Mouse (Mus musculus): Measurements from ENCODE around the gene Zfp319.
A peak's percentile ranks its signal among the peaks of the same experiment; 100 is the strongest.

Gene Zfp319

DNA sequence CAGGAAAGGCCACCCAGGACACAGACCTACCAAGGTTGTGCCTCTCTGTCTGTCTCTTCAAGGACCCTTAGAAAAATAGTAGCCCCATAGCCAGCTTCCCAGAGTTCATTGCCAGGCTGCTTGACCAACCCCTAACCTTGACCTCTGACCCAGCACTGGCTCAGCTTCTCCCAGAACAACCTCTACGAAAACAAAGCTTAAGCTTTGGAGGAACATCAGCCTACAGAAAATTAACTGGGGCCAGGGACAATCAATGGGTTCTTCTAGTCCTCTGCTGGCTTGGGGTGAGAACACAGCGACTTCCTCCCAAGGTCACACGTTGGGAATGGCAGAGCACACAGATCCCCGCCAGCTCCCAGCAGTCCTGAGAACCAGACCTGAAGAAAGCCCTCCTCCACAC is 26.2 kb downstream of the Zfp319 start:
- DNase-seq: no peak

- peak; percentile 68 for DNase-seq
These were observed 29.3 kb downstream of the Zfp319 start for GRCm38 (mm10) chr8:95302410-95302809.

GRCm38 (mm10) chr8:95293891-95294290 is 37.9 kb downstream of the Zfp319 start:
- peak; percentile 65 for DNase-seq

DNA sequence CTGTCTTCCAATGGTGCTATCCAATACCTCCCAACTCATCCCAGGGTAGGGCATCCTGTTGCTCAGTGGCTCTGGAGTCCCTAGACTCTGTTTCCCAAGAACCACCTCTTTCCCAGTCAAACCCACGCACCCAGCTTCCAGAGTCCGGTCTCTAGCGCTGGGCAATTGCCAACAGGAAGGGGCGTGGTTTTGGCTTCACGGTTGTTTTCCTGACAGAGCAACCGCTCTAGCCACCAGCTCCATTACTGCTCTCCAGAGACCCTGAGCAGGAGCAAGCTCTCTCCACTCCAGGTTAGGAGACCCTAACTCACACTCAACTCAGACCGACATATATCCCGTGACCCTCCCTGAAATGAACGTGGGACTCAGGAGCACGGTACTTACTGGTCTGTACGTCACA is 38.6 kb downstream of the Zfp319 start:
- DNase-seq: peak; percentile 95

DNA sequence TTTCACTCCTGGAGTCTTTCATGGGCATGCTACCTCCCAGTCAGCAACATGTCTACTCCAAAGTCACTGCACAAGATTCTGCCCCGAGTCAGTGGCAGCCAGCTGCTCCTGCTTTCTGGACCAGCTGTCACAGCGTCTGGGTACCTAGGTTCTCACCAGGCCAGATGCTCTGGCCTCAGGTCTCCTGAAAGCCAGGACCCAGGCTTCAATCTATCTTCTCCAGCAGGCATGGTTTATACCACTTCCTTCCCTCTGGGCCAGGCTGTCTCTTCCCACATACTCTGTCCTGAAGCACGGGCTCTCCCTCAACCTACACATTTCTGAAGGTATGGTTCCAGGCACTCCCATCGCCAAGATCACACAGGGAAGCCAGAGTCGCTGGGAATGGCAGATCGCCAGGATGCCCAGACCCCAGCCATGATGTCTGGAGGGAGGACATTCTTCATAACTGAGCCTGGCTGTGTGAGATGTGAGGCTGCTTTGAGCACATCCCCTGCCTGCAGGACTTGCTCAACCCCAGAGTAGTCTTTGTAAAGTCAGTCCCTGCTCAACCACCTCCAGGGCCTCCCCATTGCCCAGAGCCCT is 42.6 kb downstream of the Zfp319 start:
- no peak for DNase-seq

DNA sequence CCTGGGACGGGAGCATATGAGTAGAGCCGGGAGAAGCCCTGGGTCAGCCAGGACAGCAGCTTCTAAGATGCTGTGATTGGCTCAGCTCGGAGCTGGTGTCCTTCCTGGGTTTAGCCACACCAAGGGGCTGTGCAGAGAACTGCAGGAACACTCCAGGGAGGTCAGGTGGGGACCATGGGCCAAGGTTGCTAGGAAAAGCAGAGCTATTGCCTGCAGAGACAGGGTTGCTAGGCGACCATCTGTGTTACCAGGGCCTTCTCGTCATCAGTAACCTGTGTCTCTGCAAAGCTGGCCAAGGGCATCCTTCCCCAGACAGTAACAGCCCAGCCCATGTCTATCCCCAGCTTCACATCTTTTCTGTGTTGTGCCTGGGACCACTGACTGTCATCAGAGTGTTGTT is 50.3 kb downstream of the Zfp319 start:
- no peak for DNase-seq
